Mouse (Mus musculus) cortical plate, adult 2 months (tissue): ENCODE data around the gene Pnn. TPM values are rescaled to one million over a fixed set of nuclear protein-coding genes. Genes with fewer than 3 reads are reported as not detected.

Experiments used
- H3K27ac ChIP-seq: fragments of 200-500 bp; 2 replicates; pipeline ENCODE4 v1.5.1; 2012; ENCODE audit warnings: low read length, control low read depth, inconsistent platforms; ENCODE audit not compliant: insufficient read depth
- H3K4me1 ChIP-seq: fragments of 200-500 bp; 2 replicates; pipeline ENCODE4 v1.6.1; 2011; ENCODE audit warnings: low read length; ENCODE audit not compliant: control insufficient read depth, insufficient read depth
- H3K4me3 ChIP-seq: fragments of 200-500 bp; 2 replicates; pipeline ENCODE4 v1.5.1; 2011; ENCODE audit warnings: mild to moderate bottlenecking, low read length, control low read depth; ENCODE audit not compliant: insufficient read depth
- CTCF ChIP-seq: fragments of 200-500 bp; IDR thresholded peaks from 2 replicates; pipeline ENCODE4 v1.5.1; 2011; ENCODE audit warnings: mild to moderate bottlenecking, control low read depth, low read length; ENCODE audit not compliant: insufficient read depth; ENCODE audit errors: extremely low read depth
- POLR2A ChIP-seq: fragments of 200-500 bp; IDR thresholded peaks from 2 replicates; pipeline ENCODE4 v1.6.1; 2011; ENCODE audit warnings: mild to moderate bottlenecking, low read length, control low read depth; ENCODE audit not compliant: insufficient read depth; ENCODE audit errors: extremely low read depth
- polyA plus RNA-seq: library from polyadenylated mRNA; depleted of rRNA; stranded (reverse); fragments of >200 nt; gene quantifications from 2 replicates; pipeline ENCODE4 v1.2.3, GENCODE M21; 2012

Gene Pnn
- polyA plus RNA-seq, 1 experiment: 67.1 TPM

- TF ChIP-seq CTCF: no peak
- no peak for TF ChIP-seq POLR2A
- no peak overlapping the region for H3K27ac ChIP-seq
- H3K4me3 ChIP-seq: no peak overlapping the region
Measured at GRCm38 (mm10) chr12:59072286-59072685, 5.6 kb downstream of the Pnn start.

DNA sequence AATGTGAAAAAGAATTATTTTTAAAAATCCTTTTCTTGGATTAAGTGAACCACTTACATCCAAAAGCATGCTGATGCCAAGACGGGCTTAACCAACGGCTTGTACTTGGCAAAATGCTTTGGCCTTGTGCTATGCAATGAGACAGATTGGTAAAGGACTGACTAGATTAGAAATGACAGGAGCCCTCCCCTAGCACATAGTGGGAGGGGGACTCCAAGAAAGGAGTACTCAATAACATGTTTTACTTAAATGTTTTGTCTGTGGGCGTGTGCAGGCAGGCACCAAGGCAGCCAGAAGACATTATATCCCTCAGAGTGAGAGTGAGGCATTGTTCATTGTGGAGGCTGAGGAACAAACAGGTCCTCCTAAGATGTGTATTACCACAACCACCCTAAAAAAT is 7.4 kb downstream of the Pnn start:
- H3K4me3 ChIP-seq: no peak overlapping the region
- no peak overlapping the region for H3K27ac ChIP-seq
- H3K4me1 ChIP-seq: peaks cover 2% of the 10 kb centered on the region; the same call in 1 of the 2 replicates
- TF ChIP-seq POLR2A: no peak
- TF ChIP-seq CTCF: no peak

More at GRCm38 (mm10) chr12:59072286-59072685, 5.6 kb downstream of the Pnn start:
- peaks cover 4% of the 10 kb centered on the region; the same call in 1 of the 2 replicates for H3K4me1 ChIP-seq

- H3K4me1 ChIP-seq: no peaks in the 10 kb centered on the region; the same call in 1 of the 2 replicates
- H3K27ac ChIP-seq: no peak overlapping the region
- H3K4me3 ChIP-seq: no peak overlapping the region
- TF ChIP-seq POLR2A (no peak), CTCF (no peak)
Measured at GRCm38 (mm10) chr12:59076996-59077395, 10.3 kb downstream of the Pnn start.

GRCm38 (mm10) chr12:59077883-59078282 is 11.2 kb downstream of the Pnn start:
- Histone ChIP-seq H3K4me1 (no peaks in the 10 kb centered on the region), H3K4me3 (no peak overlapping the region), H3K27ac (no peak overlapping the region)
- TF ChIP-seq POLR2A: no peak
- TF ChIP-seq CTCF: no peak

DNA sequence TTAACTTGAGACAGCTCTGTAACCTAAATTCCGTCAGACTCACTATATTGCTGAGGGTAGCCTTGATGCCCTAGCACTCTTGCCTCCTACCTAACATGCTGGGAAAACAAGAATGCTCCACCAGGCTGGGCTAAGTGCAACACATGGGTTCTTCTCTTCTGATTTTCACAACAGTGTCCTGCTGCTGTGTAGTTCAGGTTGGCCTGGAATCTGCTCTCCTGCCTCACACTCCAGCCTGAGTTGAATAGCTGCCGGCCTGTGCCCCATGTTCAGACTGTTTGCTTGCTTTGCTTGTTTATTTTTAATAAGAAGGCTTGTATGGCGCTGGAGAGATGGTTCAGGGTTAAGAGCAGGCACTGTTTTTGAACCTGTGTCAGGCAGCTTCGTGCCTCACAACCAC is 13.8 kb downstream of the Pnn start:
- TF ChIP-seq POLR2A (no peak), CTCF (no peak)
- Histone ChIP-seq H3K4me1 (no peaks in the 10 kb centered on the region), H3K4me3 (no peak overlapping the region), H3K27ac (no peak overlapping the region)

GRCm38 (mm10) chr12:59084446-59084845 is 17.8 kb downstream of the Pnn start:
- no peak for TF ChIP-seq POLR2A
- no peak for TF ChIP-seq CTCF
- H3K27ac ChIP-seq: no peak overlapping the region
- no peaks in the 10 kb centered on the region for H3K4me1 ChIP-seq
- no peak overlapping the region for H3K4me3 ChIP-seq

GRCm38 (mm10) chr12:59086171-59086570 is 19.5 kb downstream of the Pnn start:
- TF ChIP-seq POLR2A (no peak), CTCF (no peak)
- H3K4me1 ChIP-seq: no peaks in the 10 kb centered on the region

GRCm38 (mm10) chr12:59093543-59093942 is 26.9 kb downstream of the Pnn start:
- no peaks in the 10 kb centered on the region for H3K4me1 ChIP-seq
- no peak overlapping the region for H3K4me3 ChIP-seq
- TF ChIP-seq CTCF (no peak), POLR2A (no peak)
- no peak overlapping the region for H3K27ac ChIP-seq

More at GRCm38 (mm10) chr12:59086171-59086570, 19.5 kb downstream of the Pnn start:
- H3K4me3 ChIP-seq: no peak overlapping the region
- H3K27ac ChIP-seq: no peak overlapping the region

- Histone ChIP-seq H3K4me3 (no peak within 1 kb of the TSS), H3K4me1 (no peaks in the 10 kb centered on the region), H3K27ac (no peak within 1 kb of the TSS)
- no peak for TF ChIP-seq POLR2A
- TF ChIP-seq CTCF: no peak
Measured at GRCm38 (mm10) chr12:59095104-59096025, 28.7 kb downstream of the Pnn start, which contains the start of gene Mia2. Gene Mia2 (plus strand): TSS chr12:59095799.

DNA sequence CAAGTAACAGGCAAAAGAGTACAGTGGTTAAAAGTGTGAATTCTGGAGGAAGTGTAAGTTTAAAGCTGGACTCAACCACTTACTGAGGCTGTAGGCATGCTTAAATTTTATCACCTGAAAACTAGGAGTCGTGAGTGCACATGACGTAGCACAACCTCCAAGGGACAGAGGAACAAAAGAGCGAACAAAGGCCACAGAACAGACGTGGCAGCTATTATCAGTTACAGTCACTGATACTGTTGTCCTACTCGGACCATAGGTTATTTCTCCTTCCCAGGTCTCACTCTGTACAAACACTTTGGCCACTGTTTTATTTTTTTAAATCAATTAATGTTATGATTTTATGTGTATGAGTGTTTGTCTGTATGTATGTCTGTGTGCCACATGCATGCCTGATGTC is 38.1 kb downstream of the Pnn start:
- Histone ChIP-seq H3K4me3 (no peak overlapping the region), H3K4me1 (no peaks in the 10 kb centered on the region), H3K27ac (no peak overlapping the region)
- no peak for TF ChIP-seq CTCF
- TF ChIP-seq POLR2A: no peak
